21 mouse cellular contexts compared by ENCODE assay signal in the genomic region with DNA sequence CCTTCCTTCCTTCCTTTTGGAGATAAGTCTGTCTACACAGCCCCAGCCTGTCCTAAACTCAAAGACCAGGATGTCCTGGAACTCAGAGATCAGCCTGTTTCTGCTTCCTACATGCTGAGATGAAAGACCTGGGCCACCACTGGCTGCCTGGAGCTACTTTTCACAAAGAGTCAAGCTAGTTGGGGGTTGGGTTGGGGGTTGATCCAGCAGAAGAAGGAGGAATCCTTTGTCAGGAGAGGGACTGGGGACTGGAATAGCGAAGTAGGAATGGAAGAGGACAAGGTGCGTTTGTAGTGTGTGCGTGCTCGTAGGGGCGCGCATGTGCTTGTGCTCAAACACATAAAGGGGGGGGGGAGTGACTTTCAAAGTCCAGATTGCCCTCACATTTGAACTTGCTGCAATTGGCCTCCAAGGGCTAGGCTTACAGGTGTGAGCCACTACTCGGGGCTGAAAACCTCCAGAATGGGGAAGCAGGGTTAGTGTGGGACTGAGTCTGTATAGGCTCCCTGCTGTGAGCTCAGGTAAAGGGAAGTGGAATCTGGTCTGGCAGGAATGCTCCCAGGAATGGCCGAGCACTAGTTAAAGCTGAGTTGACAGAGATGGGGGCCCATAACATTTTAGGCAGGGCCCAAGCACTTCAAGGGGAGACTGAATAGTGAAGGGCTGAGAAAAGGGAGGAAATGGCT. TPM values are rescaled to one million over a fixed set of nuclear protein-coding genes. Genes with fewer than 3 reads are reported as not detected.
"Had no signal": no experiment of that assay in that cellular context is flagged by ENCODE, and none has a peak within 500 bp of the region (broad histone marks: within the 10 kb centered on the region; RNA-seq: fewer than 3 reads in every experiment).

No protein-coding gene starts in this region.

- H3K27ac ChIP-seq: limb, embryonic 12.5 days; limb, embryonic 15.5 days; liver, embryonic 14.5 days; macrophage; midbrain, embryonic 10.5 days; midbrain, embryonic 13.5 days; neural tube, embryonic 13.5 days; stomach, embryonic 15.5 days had no signal

- H3K4me3 ChIP-seq: limb, embryonic 12.5 days; limb, embryonic 15.5 days; megakaryocyte, embryonic 14.5 days; midbrain, embryonic 10.5 days; midbrain, embryonic 13.5 days; myocyte; neural tube, embryonic 13.5 days; stomach, embryonic 15.5 days had no signal

- DNase-seq: kidney, adult 9 months; kidney, postnatal 14 days; kidney, postnatal 4 days; liver, postnatal 0 days; lung, embryonic 14.5 days; retina, postnatal 1 day; right cerebral cortex, postnatal 25 days; spleen, adult 18-20 months; thymus, postnatal 25 days had no signal

RNA-seq across cellular contexts. Expression of gene Fgr, which starts 58.7 kb away (rescaled TPM):
- total RNA-seq: layer of hippocampus, postnatal 14 days; left cerebral cortex, postnatal 14 days had no signal
- polyA plus RNA-seq: myocyte; neural tube, embryonic 13.5 days had no signal
